Mouse (Mus musculus) midbrain, embryonic 15.5 days (tissue): ENCODE measurements around the gene Timm44. TPM values are rescaled to one million over a fixed set of nuclear protein-coding genes. Genes with fewer than 3 reads are reported as not detected.

ENCODE experiments used
- polyA plus RNA-seq: library from polyadenylated mRNA; unstranded; fragments of >200 nt; fragmentation: Nextera tagmentation; extraction: Ambion mirVana; gene quantifications from 2 replicates; pipeline ENCODE4 v1.2.1, GENCODE M21; 2015

Gene Timm44
- polyA plus RNA-seq, 1 experiment from 2014 or later, result 46.7 TPM

Other genes starting within 250 kb of the Timm44 start
- 0.18 and 0.39 TPM in 2 replicates for gene Cd209f, start 170.1 kb downstream of the Timm44 start, polyA plus RNA-seq
- not detected in 2 replicates for gene Cd209g, start 141.8 kb downstream of the Timm44 start, polyA plus RNA-seq
- 128 and 136 TPM in 2 replicates for gene Evi5l, start 109.3 kb downstream of the Timm44 start, polyA plus RNA-seq
- 54.7 and 61.1 TPM in 2 replicates for gene Prr36, start 58.5 kb downstream of the Timm44 start, polyA plus RNA-seq
- gene Lrrc8e, start 49.1 kb downstream of the Timm44 start, polyA plus RNA-seq, result 0.08 and 0.11 TPM in 2 replicates
- gene Map2k7, start 37.2 kb downstream of the Timm44 start, polyA plus RNA-seq, result 34.0 and 35.7 TPM in 2 replicates
- 1.0 and 1.8 TPM in 2 replicates for gene Gm49320, start 37.0 kb downstream of the Timm44 start, polyA plus RNA-seq
- gene Tgfbr3l, start 27.7 kb downstream of the Timm44 start, polyA plus RNA-seq, result 5.2 and 6.6 TPM in 2 replicates
- 70.6 and 76.4 TPM in 2 replicates for gene Snapc2, start 22.8 kb downstream of the Timm44 start, polyA plus RNA-seq
- gene Ctxn1, start 16.6 kb downstream of the Timm44 start, polyA plus RNA-seq, result 278 and 306 TPM in 2 replicates
- 19.3 and 20.4 TPM in 2 replicates for gene Ccl25, start 49.3 kb upstream of the Timm44 start, polyA plus RNA-seq
- 108 and 111 TPM in 2 replicates for gene Elavl1, start 49.5 kb upstream of the Timm44 start, polyA plus RNA-seq
- gene Cers4, start 217.1 kb upstream of the Timm44 start, polyA plus RNA-seq, result 49.2 and 58.3 TPM in 2 replicates